Mouse (Mus musculus): ENCODE data around the gene Ralgapa2. TPM values are rescaled to one million over a fixed set of nuclear protein-coding genes. Genes with fewer than 3 reads are reported as not detected.

The Ralgapa2 gene
- total RNA-seq, 2 experiments from 2014 or later = 39.6 to 45.0 TPM

DNA sequence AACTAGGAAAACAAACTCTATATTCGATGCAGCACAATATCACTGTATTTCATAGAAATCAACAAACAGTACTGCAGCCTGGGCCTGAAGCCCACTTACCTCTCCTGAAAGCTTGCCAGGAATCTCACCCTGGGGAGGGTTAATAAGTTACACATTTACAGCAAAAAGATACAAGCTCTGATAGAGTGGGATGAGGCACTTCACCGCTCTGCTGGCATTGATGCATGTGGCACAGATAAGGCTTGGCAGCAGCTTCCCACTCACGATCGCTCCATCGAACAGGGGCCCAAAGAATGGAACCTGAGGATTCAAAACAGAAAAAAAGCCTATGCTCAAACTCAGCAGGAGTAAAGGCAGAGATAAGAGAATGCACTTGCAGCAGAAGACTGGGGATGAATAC lies 197.4 kb downstream of the Ralgapa2 start:
- intact Hi-C loops (cut with DNase I) = no loop called here
- no peak for DNase-seq

DNA sequence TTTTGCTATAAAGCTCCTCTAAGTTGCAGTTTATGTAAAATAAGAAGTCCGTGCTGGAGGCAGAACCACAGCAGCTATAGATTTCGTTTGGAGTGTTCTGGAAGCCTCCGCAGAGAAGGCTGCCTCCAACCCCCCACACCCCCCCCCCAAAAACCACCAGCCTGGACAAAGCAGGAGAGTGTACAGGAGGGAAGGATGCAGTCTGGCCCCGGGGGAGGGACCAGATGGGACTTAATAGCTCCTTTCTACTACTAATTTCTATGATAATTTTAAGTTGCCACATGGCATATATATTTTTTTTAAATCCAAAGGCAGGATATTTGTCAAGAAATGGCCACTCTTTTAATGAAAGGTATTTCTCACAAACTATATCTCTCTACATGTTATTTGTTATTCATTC lies 198.3 kb downstream of the Ralgapa2 start:
- intact Hi-C loops (cut with DNase I) = no loop called here
- no peak for DNase-seq

DNA sequence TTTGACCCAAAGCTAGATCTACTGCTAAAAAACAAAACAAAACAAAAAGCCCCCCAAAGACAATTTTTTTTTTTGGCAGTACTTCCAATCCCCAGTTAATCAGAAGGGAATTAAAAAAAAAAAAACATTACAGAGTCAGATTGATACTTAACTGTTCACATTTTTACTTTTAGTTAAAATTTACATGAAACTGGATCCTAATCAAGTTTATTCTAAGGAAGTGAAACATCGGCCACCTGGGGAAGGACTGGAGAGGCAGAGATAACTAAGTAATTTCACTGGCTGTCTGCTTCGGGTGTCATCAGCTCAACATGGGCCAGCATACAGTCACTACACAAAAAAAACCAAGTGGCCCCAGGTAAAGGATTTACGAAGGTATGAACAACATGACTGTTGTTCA lies 201.4 kb downstream of the Ralgapa2 start:
- intact Hi-C loops (cut with DNase I) = no loop called here

DNA sequence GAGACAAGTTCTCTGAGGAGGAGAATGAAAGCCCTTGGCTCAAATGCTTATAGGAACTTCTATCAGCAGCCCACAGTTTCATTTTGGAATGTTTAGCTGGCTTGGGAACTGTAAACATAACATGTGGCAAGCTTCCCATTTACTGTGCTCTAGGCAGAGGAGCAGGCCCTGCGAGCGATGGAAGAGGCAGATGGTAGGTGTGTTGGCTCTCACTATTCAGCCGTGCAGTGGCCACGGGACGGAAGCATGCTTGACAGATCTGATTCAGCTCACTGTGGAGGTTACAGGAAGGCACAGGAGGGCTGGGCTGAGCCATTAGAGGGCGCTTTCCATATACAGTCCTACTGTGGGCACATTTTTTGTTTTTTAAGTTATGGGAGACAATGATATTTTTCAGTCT lies 201.9 kb downstream of the Ralgapa2 start:
- intact Hi-C loops (cut with DNase I) = no loop called here
- no peak for DNase-seq

More for the DNA sequence above, 201.4 kb downstream of the Ralgapa2 start:
- DNase-seq = no peak

DNA sequence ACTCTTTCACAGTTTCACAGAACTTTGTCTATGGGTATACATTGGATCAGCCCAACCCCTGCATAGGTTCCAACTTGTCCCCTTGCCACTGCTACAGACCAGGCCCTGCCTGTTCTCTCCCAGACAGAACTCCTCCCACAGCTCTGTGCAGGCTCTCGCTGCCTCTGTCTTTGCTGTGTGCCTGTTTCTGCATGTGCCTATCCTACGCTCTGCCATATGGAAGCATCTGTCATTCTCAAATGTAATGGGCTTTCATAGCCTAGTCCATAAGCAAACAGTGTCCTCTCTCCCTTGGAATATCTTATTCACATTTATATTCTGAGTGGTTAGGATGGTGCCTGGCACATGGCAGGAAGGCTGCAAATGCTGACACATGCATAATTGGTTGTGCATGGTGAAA lies 202.7 kb downstream of the Ralgapa2 start:
- no peak for DNase-seq
- intact Hi-C loops (cut with DNase I) = no loop called here

DNA sequence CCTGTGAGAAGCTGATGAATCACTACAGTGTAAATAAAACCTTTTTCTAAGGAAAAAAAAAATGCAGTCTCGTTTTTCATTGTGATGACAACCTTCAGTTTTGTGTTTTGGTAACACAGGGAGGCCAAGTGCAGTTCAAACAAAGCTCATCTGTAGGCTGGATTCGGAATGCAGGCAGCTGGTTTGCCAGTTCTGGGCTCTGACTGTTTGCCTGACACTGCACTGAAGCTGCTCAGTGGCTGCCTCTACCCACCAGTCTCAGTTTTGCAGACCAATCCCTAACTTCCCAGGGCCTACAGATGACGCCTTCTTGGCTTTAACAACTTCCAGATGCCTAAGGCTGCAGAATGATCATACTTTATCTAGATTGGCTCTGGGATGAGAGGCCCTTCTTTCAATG lies 205.1 kb downstream of the Ralgapa2 start:
- DNase-seq = no peak
- intact Hi-C loops (cut with DNase I) = no loop called here

DNA sequence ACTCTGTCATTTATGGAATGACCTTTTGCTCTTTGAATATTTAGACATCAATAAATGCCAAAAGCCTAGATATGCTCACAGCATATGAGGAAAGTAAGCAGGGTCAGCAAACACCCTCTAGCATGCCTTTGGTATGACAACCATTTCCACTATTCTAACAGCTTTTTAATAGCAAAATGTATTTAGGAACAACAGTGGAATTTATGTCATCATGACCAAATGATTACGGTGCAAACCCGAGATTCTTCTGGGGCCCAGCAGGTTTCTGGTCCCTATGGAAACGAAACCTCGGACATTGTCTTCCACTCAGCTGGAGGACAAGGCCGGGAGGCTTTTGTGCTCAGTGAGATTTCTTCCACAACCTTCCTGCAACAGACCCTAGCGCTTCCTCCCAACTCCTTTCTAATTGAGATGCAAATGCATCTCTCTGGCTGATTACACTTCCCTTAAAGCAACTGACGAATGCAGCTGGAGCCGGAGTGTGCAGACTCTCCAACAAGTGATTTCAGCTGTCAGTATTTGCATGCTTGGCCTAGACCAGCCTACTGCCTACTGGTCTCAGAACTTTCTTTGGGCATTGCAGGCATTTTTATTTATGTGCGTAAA lies 209.9 kb downstream of the Ralgapa2 start:
- DNase-seq = no peak
- intact Hi-C loops (cut with DNase I) = no loop called here

DNA sequence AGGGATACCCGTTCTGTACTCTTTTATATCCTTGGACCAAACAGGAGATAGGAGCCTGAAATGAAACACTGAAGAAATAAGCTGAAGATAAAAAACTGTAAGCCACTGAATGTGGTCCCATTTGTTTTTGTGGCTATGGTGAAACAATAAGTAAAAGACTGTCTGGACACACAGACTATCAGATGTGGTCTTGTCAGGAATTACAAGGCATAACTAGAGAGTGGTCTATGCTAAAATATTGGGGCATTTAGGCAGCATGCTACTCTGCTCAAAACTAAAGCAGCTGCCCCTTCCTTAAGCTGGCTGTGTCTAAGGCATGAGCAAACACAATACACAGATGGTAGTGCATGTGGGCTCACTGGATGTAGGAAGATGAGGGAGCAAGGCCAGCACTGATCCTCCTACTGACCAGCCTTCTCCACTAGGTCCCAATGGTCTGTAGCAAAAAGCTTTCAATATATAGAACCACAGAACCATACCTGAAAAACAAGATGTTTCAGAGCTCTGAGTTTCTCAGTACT lies 211.6 kb downstream of the Ralgapa2 start:
- no peak for DNase-seq
- intact Hi-C loops (cut with DNase I) = no loop called here

DNA sequence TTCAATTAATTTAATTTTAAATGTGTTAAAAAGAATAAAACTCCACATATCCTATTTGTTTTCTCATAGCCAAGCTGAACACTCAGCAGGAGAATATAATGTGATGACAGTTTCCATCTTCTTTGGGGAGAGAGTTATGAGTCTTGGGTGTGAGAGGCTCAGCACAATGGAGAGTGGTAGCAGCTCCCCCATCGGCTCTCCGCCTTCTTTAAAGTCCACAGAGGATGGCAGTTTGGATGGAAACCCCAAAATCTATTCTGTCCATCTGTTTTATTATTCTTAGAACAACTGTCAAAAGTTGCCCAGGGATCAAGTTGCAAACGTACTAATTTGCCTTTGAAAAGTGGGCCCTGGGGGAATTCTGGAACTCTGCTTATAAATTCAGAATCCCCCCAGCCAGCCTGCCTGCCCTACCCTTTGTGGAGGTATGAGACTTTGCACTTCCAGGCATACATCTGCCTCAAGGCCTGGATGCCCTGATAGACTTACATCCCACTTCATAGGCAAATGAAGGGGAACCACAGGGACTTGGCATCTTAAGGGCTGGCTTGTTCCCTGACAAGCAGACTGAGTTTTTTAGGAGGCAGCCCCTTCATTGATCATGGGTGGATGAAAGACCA lies 212.2 kb downstream of the Ralgapa2 start:
- intact Hi-C loops (cut with DNase I) = no loop called here
- no peak for DNase-seq

DNA sequence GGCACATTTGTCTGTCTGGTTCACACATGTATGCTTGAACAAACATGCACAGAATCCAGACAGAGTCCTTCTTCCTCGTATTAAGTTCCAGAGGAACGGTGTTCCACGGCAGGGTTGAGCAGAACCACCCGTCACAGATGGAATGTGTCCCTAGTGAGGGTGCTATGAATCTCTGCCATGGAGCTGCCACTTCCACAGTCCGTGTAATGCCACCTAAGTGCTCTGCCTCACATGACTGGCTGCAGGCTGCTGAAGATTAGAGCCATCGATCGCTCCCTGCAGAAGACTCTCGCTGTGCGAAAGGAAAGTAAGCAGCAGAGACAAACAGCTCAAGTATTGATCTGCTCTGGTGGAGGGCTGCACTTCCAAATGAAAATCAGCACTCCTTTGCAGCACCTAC lies 218.6 kb downstream of the Ralgapa2 start:
- no peak for DNase-seq
- intact Hi-C loops (cut with DNase I) = no loop called here

DNA sequence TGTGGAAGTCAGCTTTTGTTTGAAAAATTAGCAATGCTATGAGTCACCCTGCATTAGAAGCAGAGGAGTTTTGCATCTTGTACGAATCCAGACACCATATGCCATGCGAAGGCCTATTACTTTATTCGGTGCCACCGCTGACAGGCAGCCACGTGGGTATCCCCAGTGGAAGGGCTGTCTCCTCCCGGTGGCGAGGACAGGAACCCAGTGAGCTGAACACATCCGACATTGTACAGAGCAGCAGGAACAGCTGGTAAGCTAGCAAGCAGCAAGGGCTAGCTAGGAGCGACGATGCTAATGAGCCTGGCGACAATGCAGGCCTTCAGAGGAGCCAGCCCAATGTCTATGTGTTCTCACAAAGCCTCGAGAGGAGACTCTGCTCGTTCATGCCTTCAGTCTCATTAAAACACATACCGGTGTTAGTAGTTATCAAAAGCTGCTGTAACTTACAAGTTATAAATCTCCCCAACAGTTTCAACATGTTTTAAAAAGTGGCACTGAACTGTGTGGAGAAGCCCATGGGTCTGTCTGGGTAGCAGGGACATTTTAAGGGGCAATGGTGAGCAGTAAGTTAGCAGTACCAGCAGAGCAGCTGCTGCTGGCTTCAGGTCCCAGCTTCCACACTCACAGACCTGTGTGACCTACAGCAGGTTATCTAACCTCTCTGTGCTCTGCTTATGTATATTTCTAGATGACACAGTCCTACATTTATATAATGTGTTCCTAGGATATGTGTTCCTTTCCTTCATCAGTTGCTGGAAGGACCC lies 221.1 kb downstream of the Ralgapa2 start:
- DNase-seq = no peak
- intact Hi-C loops (cut with DNase I) = no loop called here

DNA sequence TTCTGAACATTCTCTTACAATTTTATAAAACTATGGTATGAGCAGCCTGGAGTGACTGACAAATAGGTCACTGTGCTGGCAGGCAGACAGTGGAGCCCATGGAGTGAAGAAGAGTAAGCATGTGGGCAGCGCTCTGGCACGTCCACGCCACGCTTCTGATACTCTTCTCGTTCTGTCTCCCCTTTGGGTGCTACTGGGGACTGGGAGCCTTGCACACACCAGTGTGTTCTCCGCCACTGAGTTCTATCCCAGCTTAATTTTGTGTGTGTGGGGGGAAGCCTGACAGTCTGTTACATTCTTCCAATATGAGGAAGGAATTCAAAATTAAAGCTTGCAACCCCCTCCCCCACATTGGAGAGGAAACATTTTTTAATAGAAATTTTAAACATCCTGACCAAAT lies 221.8 kb downstream of the Ralgapa2 start:
- DNase-seq = no peak

DNA sequence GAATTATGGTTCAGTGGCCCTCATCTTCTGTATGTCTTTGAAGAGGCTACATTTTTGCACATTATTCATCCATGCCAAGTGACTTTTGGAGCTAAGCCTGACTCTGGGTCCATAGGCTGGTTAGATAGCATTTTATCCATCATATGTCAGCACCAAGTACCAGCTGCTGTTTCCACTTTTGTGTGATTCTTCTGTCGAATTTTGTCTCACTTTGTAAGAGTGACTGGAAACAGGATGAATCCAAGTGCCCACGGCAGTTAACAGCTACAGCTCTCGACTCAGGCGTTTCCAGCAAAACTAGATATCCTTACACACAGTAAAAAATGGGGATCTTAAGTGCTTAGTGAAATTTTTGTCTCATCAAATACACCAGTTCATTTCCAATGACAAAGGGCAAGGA lies 222.8 kb downstream of the Ralgapa2 start:
- DNase-seq = no peak
- intact Hi-C loops (cut with DNase I) = no loop called here

More for the DNA sequence above, 221.8 kb downstream of the Ralgapa2 start:
- intact Hi-C loops (cut with DNase I) = no loop called here

DNA sequence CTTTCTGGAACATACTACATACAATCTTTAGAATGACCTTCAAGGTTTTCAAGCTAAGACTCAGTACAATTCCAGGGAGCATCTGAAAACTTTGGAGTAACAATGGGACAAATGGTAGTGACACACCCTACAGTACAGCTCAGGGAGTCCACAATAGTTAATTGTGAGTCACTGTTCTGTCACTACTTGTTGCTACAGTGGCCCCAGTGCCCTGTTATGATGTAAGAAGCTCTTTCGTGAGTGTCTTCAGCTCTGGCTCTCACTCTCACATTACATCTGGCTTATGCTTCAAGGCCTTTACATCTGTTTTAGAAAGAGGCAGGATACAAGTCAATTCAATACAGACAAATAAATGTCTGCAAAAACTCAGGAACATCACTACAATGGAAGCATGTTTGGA lies 223.8 kb downstream of the Ralgapa2 start:
- no peak for DNase-seq
- intact Hi-C loops (cut with DNase I) = no loop called here

DNA sequence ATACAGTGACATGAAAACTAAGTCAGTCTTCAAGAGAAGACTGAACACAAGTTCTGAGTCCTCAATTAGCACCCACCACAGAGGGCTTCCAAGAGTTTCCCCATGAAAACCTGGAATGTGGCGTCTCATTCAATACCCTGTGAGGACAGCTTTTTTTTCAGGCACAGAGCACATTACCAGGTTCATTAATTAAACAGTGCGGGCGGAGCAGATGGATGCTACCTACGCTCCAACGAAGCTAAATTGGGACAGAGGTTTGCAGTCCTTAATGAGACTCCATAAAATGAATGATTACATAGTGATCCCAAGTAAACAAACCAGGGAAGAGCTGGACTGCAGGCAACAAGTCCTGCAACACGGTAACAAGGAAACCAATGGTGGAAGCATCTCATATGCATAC lies 224.6 kb downstream of the Ralgapa2 start:
- no peak for DNase-seq
- intact Hi-C loops (cut with DNase I) = no loop called here

DNA sequence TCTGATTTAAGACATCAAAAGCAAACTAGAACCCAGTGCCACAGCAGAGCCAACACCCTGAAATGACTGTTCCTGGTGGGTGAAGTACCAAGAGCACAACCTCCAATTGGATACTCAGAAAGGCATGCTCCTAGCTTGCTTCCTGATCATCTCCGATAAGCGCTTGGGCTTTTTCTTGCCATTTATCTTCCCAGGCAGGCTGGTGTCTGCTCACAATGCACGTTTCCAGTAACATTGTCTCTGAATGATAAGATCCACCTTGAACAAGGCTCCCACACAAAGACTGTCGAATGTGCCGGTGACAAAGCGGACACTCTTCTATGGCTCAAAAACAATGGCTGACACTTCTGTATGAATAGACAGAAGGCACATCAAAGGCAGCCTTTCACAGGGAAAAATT lies 230.8 kb downstream of the Ralgapa2 start:
- intact Hi-C loops (cut with DNase I) = no loop called here
- no peak for DNase-seq

DNA sequence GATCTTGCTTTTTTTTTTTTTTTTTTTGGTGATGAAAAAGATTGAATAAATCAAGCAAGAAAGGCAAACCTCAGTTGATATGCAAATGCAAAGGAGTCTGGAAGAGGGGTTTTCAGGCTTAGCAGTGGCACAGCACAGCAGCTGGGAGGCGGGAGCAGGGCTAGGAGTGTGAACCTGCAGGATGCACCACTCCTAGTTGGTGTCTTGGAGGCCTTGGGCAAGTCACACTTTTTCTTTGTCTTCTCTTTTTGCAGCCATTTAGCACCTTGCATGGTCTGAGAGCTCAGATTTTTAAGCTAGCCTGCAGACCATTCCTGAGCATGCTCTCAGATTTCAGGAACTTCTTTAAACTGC lies 231.2 kb downstream of the Ralgapa2 start:
- intact Hi-C loops (cut with DNase I) = no loop called here
- DNase-seq = no peak

DNA sequence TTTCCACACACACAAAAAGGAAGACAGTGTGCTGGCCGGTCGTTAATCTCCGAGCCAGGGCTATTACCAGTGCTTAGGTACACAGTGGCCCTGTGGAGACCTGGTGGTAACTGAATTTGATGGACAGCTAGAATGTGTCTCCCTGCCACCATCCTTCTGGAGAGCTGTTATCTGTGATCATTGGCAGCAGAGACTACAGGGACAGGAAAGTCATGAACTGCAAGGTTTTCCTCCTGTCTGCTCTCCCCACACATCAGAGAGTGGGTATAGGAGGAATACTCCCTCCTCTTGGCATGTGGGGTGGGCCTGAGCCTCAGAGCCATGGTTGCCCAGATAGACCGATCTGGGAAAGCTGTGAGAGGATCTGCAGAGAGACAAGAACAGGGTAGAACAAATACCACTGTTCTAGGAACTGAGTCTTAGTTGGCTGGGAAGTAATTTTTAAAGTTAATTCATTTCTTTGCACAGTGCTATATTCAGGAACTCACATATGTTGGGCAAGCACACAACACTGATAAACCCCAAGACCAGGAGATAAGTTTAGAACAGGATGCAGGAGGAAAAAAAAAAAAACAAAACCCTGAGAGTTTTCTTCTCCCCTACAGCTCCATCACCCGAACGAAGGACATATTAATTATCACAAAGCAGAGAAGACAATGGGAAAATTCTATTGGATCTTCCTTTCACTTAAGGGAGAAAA lies 231.8 kb downstream of the Ralgapa2 start:
- no peak for DNase-seq
- intact Hi-C loops (cut with DNase I) = no loop called here

DNA sequence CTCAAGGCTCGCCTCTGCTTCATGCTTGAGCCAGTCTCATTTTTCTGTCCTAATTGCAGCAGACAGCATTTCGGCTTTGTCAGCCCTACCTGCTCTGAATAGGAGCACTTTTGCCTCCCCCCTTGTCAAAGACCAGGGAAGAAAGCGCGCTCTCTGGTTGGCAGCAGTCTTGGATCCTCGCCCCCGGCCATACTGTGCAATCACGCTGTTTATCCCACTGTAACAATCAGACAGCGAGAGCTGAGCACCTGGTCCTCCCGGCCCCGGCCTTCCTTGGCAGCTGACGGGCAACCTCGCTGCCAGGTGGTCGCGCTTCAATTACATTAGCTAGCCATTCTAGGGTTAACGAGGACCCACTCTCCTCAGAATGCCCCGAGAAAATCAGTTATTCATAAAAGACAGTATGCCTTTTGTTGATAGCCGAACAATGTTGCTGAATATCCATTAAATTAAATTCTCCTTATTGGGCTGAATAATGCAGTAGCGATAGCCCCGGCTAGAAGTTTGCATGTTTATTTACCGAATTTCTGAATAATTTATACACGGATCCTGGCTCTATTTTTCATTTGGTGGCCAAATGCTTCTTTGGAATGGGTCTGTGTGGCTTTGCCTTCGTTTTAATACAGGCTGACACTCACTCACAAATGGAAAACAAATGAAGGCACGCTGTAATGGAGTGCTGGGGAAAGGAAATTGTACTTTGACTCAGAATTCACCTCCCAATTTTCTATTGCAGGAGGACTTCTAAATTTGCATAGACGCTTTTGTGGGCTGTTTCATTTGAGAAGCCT lies 232.5 kb downstream of the Ralgapa2 start:
- intact Hi-C loops (cut with DNase I) = no loop called here
- DNase-seq = no peak

DNA sequence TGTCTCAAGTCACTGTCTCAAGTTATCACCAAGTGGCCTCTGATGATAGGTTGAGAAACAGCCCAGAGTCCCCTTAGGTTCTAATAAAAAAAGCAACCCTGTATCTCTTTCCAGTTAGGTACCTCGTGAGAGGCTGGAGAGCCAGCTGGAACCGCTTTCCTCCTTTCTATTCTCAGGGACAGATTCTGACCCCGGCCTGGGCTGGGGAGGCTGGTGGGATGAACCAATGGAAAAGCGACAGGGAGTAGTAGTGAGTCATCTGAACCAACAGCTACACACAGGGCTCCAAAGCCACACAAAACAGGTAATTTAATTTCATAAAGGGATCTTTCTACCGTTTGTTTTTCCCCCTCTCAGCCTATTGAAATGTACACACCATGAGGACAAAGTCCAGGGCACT lies 233.8 kb downstream of the Ralgapa2 start:
- intact Hi-C loops (cut with DNase I) = no loop called here
- peak; percentile 15 to 43 for DNase-seq

DNA sequence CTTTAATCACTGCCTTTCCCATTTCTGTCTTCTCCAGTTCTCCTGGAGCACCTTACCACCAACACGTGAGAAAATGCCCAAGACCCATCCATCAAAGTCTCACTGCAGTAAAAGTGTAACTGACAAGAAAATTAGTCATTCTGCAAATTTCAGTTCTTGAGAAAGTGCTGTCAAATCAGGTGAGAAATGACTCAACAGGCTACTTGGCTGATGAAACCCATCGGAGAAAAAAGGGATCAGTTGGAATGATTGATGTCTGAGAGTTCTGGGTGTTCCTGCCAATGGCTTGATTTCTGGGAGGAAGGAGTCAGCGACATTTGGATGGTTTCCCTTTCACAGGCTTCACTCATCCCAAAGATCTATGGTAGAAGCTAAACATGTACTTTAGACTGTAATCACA lies 245.6 kb downstream of the Ralgapa2 start:
- no peak for DNase-seq
- intact Hi-C loops (cut with DNase I) = no loop called here

All from heart, postnatal 36 days (tissue).